Mouse (Mus musculus): ENCODE data around the gene Rai1.

The Rai1 gene

GRCm38 (mm10) chr11:60195108-60195507, 90.3 kb downstream of the Rai1 start:
- no peak for DNase-seq

GRCm38 (mm10) chr11:60196344-60196743, 91.5 kb downstream of the Rai1 start:
- DNase-seq = no peak

GRCm38 (mm10) chr11:60197998-60198619, 93.3 kb downstream of the Rai1 start:
- no peak for DNase-seq

- no peak for DNase-seq
These were observed 93.8 kb downstream of the Rai1 start for GRCm38 (mm10) chr11:60198651-60199050.

GRCm38 (mm10) chr11:60199702-60200184, 94.9 kb downstream of the Rai1 start:
- DNase-seq = peak; percentile 95

GRCm38 (mm10) chr11:60200384-60200783, 95.6 kb downstream of the Rai1 start:
- no peak for DNase-seq

GRCm38 (mm10) chr11:60202710-60203638, 98.2 kb downstream of the Rai1 start:
- DNase-seq = no peak

- no peak for DNase-seq
These were observed 100.2 kb downstream of the Rai1 start for GRCm38 (mm10) chr11:60205026-60205425.

GRCm38 (mm10) chr11:60206207-60206606, 101.4 kb downstream of the Rai1 start:
- no peak for DNase-seq

GRCm38 (mm10) chr11:60208201-60208600, 103.4 kb downstream of the Rai1 start:
- no peak for DNase-seq

- no peak for DNase-seq
These were observed 103.9 kb downstream of the Rai1 start for GRCm38 (mm10) chr11:60208712-60209111.

GRCm38 (mm10) chr11:60209217-60209932, 104.6 kb downstream of the Rai1 start:
- peak; percentile 87 for DNase-seq

GRCm38 (mm10) chr11:60209933-60210249, 105.1 kb downstream of the Rai1 start:
- no peak for DNase-seq

- peak; percentile 98 for DNase-seq
These were observed 105.5 kb downstream of the Rai1 start for GRCm38 (mm10) chr11:60210305-60210724.

GRCm38 (mm10) chr11:60211152-60211551, 106.3 kb downstream of the Rai1 start:
- DNase-seq = no peak

GRCm38 (mm10) chr11:60211761-60212160, 106.9 kb downstream of the Rai1 start:
- no peak for DNase-seq

- DNase-seq = no peak
These were observed 108.5 kb downstream of the Rai1 start for GRCm38 (mm10) chr11:60213266-60213665.

- no peak for DNase-seq
These were observed 111.9 kb downstream of the Rai1 start for GRCm38 (mm10) chr11:60216671-60217070.

GRCm38 (mm10) chr11:60217467-60217866, 112.7 kb downstream of the Rai1 start:
- no peak for DNase-seq

- DNase-seq = no peak
These were observed 114.8 kb downstream of the Rai1 start for GRCm38 (mm10) chr11:60219609-60220008.

- DNase-seq = peak; percentile 96
These were observed 115.5 kb downstream of the Rai1 start for GRCm38 (mm10) chr11:60220291-60220804.

GRCm38 (mm10) chr11:60221425-60221824, 116.6 kb downstream of the Rai1 start:
- no peak for DNase-seq

GRCm38 (mm10) chr11:60222085-60222468, 117.3 kb downstream of the Rai1 start:
- no peak for DNase-seq

Data from kidney, postnatal 10 days (tissue).